ENCODE assay signal across 8 mouse cellular contexts in genomic region chr1:133448351-133448931, GRCm38 (mm10). TPM values are rescaled to one million over a fixed set of nuclear protein-coding genes. Genes with fewer than 3 reads are reported as not detected.
DNase-seq lines count a peak whose midpoint lies in the region; ATAC-seq and TF ChIP-seq lines count a peak whose summit lies in the region.

No protein-coding gene starts in this region.

- no peak overlapping the region for H3K4me2 ChIP-seq in forebrain, embryonic 16.5 days (ENCODE audit: low read length)
- H3K4me2 ChIP-seq in lung, postnatal 0 days (replicated peaks; ENCODE audit: low read depth, low read length) = no peak overlapping the region

- no peak overlapping the region for H3K9ac ChIP-seq in forebrain, embryonic 16.5 days (replicated peaks; ENCODE audit: low read depth, low read length)
- no peak overlapping the region for H3K9ac ChIP-seq in lung, postnatal 0 days (replicated peaks; ENCODE audit: low read depth)

- no peak overlapping the region for H3K27ac ChIP-seq in forebrain, embryonic 16.5 days (ENCODE audit: low read length)
- H3K27ac ChIP-seq in lung, postnatal 0 days (ENCODE audit: low read length) = peak overlapping the region; percentile 22; the same call in 1 of the 2 replicates

- no peak for TF ChIP-seq CTCF in lung, postnatal 0 days (IDR thresholded peaks at IDR 0.05)

- peak; percentile 37 for DNase-seq in ovary, postnatal 36 days (ENCODE audit: low spot score)
- no peak for DNase-seq in ovary, postnatal 10 days (ENCODE audit: low spot score)
- DNase-seq in kidney, adult 11 months = peak; percentile 69
- peak; percentile 65 for DNase-seq in lung, postnatal 0 days (ENCODE audit: low spot score)
- no peak for DNase-seq in T-cell, adult 2 months (ENCODE audit: low spot score)
- no peak for DNase-seq in left cerebral cortex, adult 9 months (ENCODE audit: low spot score in 2 of 2)
- no peak for DNase-seq in left cerebral cortex, postnatal 4 days

- peak; percentile 51; the same call in 1 of the 2 replicates for TF ChIP-seq EP300 in lung, postnatal 0 days (IDR thresholded peaks at IDR 0.05)

- peaks cover 1% of the 10 kb centered on the region; the same call in 1 of the 2 replicates for H3K9me3 ChIP-seq in forebrain, embryonic 16.5 days (ENCODE audit: control insufficient read depth, low read length)
- H3K9me3 ChIP-seq in lung, postnatal 0 days (ENCODE audit: low read length) = no peaks in the 10 kb centered on the region

- intact Hi-C loops in left cerebral cortex, postnatal 4 days (cut with DNase I) = no loop called here

- H3K36me3 ChIP-seq in forebrain, embryonic 16.5 days (ENCODE audit: control insufficient read depth, insufficient read depth) = no peaks in the 10 kb centered on the region
- no peaks in the 10 kb centered on the region for H3K36me3 ChIP-seq in lung, postnatal 0 days (ENCODE audit: insufficient read depth, low read length)

- ATAC-seq in forebrain, embryonic 16.5 days = peak; percentile 28; the same call in 1 of the 2 replicates
- peak; percentile 95 for ATAC-seq in lung, postnatal 0 days

- WGBS in forebrain, embryonic 16.5 days = 20% methylated on average over 14 of the region's 14 CpGs
- WGBS in lung, postnatal 0 days = 31% methylated on average over 13 of the region's 14 CpGs

- H3K4me3 ChIP-seq in forebrain, embryonic 16.5 days (replicated peaks; ENCODE audit: low read length) = no peak overlapping the region
- H3K4me3 ChIP-seq in lung, postnatal 0 days (ENCODE audit: low read depth, low read length) = no peak overlapping the region

- peaks cover 5% of the 10 kb centered on the region for H3K4me1 ChIP-seq in forebrain, embryonic 16.5 days (replicated peaks; ENCODE audit: control insufficient read depth, insufficient read depth, low read length)
- no peaks in the 10 kb centered on the region; the same call in 1 of the 2 replicates for H3K4me1 ChIP-seq in lung, postnatal 0 days (ENCODE audit: insufficient read depth, low read depth, low read length)

- H3K27me3 ChIP-seq in forebrain, embryonic 16.5 days (replicated peaks; ENCODE audit: control insufficient read depth, insufficient read depth, low read length) = no peaks in the 10 kb centered on the region
- no peaks in the 10 kb centered on the region for H3K27me3 ChIP-seq in lung, postnatal 0 days (replicated peaks; ENCODE audit: insufficient read depth, low read length)

RNA-seq across cellular contexts. Expression of gene Sox13, which starts 24.3 kb away (rescaled TPM):
- 3.6 and 4.4 TPM in 2 replicates for polyA plus RNA-seq in forebrain, embryonic 16.5 days (2015; fragmentation: Nextera tagmentation; extraction: Ambion mirVana)
- polyA plus RNA-seq in lung, postnatal 0 days (2015; fragmentation: Nextera tagmentation; extraction: Ambion mirVana) = 13.8 and 14.8 TPM in 2 replicates
- 10 to 100 TPM; 10.1 to 12.4 TPM for total RNA-seq in left cerebral cortex, postnatal 4 days (2021)

Comparison
In these comparisons a context has a peak if more than half of its experiments do, and no peak if none do; other contexts are left out.
1. DNase-seq: peak in ovary, postnatal 36 days (single experiment), kidney, adult 11 months (single experiment) and lung, postnatal 0 days (single experiment); none in ovary, postnatal 10 days (single experiment), T-cell, adult 2 months (single experiment), left cerebral cortex, adult 9 months (0 of 2) and left cerebral cortex, postnatal 4 days (single experiment).